Mouse (Mus musculus) stomach, embryonic 15.5 days (tissue): Measurements from ENCODE around the gene Rgs11. TPM values are rescaled to one million over a fixed set of nuclear protein-coding genes. Genes with fewer than 3 reads are reported as not detected.
A peak's percentile ranks its signal among the peaks of the same experiment; 100 is the strongest.

ENCODE experiments used
- ATAC-seq: fragments of 200-750 bp; cut with Nextera tagmentation; 2 replicates; pipeline ENCODE4 v1.8.0; 2017; ENCODE audit warnings: low read depth, moderate number of reproducible peaks, moderate TSS enrichment; ENCODE audit not compliant: insufficient read depth, low FRiP score
- H3K27ac ChIP-seq: fragments of 300-500 bp; sonication (generic); 2 replicates; pipeline ENCODE4 v1.5.1; 2015; ENCODE audit warnings: mild to moderate bottlenecking, inconsistent platforms
- H3K27me3 ChIP-seq: fragments of 300-500 bp; sonication (generic); replicated peaks from 2 replicates; pipeline ENCODE4 v1.6.1; 2015; ENCODE audit warnings: inconsistent platforms
- H3K36me3 ChIP-seq: fragments of 300-500 bp; sonication (generic); 2 replicates; pipeline ENCODE4 v1.6.1; 2015; ENCODE audit warnings: inconsistent platforms
- H3K4me1 ChIP-seq: fragments of 300-500 bp; sonication (generic); 2 replicates; pipeline ENCODE4 v1.6.1; 2015; ENCODE audit warnings: inconsistent platforms
- H3K4me2 ChIP-seq: fragments of 300-500 bp; sonication (generic); 2 replicates; pipeline ENCODE4 v1.6.1; 2015; ENCODE audit warnings: mild to moderate bottlenecking, inconsistent platforms
- H3K4me3 ChIP-seq: fragments of 300-500 bp; sonication (generic); replicated peaks from 2 replicates; pipeline ENCODE4 v1.5.1; 2015; ENCODE audit warnings: inconsistent platforms
- H3K9ac ChIP-seq: fragments of 300-500 bp; sonication (generic); 2 replicates; pipeline ENCODE4 v1.6.1; 2015; ENCODE audit warnings: inconsistent platforms
- H3K9me3 ChIP-seq: fragments of 300-500 bp; sonication (generic); 2 replicates; pipeline ENCODE4 v1.6.1; 2016; ENCODE audit warnings: inconsistent platforms
- WGBS: fragments of 180-500 bp; shearing (Covaris S2); methylation state at CpG from one replicate; pipeline ENCODE4 v1.1.7; 2015; 5-methylcytosine and 5-hydroxymethylcytosine counted together
- polyA plus RNA-seq: library from polyadenylated mRNA; unstranded; fragments of >200 nt; fragmentation: Nextera tagmentation; extraction: Ambion mirVana; gene quantifications from 2 replicates; pipeline ENCODE4 v1.2.1, GENCODE M21; 2015

Rgs11 gene
- polyA plus RNA-seq, 1 experiment from 2014 or later: 27.2 TPM

DNA sequence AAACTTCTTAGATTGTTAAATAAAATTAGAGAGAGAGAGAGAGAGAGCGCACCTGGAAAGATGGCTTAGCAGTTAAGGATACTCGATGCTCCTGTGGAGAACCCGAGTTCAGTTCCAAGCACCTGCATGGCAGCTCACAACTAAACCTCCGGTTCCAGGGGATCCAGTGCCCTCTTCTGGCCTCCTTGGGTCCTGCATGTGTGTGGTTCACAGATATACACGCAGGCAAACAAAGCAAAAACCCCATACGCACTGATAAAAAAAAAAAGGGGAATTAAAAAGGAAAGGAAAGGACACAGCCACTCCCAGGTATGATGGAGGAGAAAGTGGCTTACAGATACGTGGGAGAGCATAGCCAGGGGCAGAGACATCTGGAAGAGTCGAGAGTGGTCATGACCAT, 30.1 kb downstream of the Rgs11 start:
- no peaks in the 10 kb centered on the region; the same call in 1 of the 2 replicates for H3K4me1 ChIP-seq
- no peak for ATAC-seq
- 76% methylated on average over 8 of the region's 8 CpGs for WGBS
- H3K4me2 ChIP-seq: no peak overlapping the region
- no peaks in the 10 kb centered on the region for H3K27me3 ChIP-seq
- no peak overlapping the region for H3K4me3 ChIP-seq
- H3K36me3 ChIP-seq: no peaks in the 10 kb centered on the region
- H3K9me3 ChIP-seq: no peaks in the 10 kb centered on the region
- no peak overlapping the region for H3K9ac ChIP-seq
- H3K27ac ChIP-seq: no peak overlapping the region

- H3K9me3 ChIP-seq: no peaks in the 10 kb centered on the region
- H3K27ac ChIP-seq: no peak overlapping the region
- no peak for ATAC-seq
- H3K4me1 ChIP-seq: no peaks in the 10 kb centered on the region; the same call in 1 of the 2 replicates
- no peak overlapping the region for H3K4me2 ChIP-seq
- H3K27me3 ChIP-seq: no peaks in the 10 kb centered on the region
- no peak overlapping the region for H3K9ac ChIP-seq
- H3K36me3 ChIP-seq: no peaks in the 10 kb centered on the region
- 80% methylated on average over 8 of the region's 8 CpGs for WGBS
- no peak overlapping the region for H3K4me3 ChIP-seq
Measured at GRCm38 (mm10) chr17:26234386-26234785, 31.6 kb downstream of the Rgs11 start.

DNA sequence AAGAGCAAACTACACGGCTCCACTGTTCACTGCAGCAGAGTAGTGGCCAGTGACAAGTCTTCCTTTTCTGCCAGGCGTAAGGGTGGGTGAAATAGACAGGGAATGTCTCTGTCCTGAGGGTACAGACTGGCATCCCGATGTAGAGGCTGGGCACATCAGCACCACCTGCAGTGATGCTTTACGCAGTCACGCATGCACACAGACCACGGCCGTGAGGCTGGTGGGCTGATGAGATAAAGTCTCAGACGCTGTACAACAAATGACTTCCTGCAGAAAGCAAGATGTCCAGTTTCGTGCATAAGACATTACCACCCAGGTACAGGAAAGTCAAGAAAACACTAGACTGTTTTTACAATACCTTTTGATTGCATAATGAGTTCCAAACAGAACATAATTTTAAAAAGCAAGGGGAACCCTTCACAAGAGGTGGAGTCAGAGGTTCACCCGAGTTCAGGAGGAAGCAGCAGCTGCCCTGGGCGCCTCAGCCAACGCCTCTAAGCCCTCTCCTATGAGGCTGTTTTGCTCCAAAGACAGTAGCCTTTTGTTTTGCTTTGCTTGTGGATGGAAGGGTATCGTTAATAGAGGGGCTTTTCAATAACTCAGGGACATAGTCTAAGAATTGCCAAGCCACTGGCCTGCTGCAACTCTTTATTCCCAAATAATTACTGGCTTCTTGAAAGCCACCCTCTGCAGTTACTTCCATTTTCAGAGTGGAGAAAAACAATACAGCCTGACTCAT, 32.5 kb downstream of the Rgs11 start:
- 67% methylated on average over 13 of the region's 13 CpGs for WGBS
- Histone ChIP-seq H3K9me3 (no peaks in the 10 kb centered on the region), H3K4me2 (no peak overlapping the region), H3K4me1 (no peaks in the 10 kb centered on the region; the same call in 1 of the 2 replicates), H3K27ac (peak overlapping the region; percentile 64; the same call in 1 of the 2 replicates), H3K27me3 (no peaks in the 10 kb centered on the region), H3K4me3 (no peak overlapping the region), H3K36me3 (no peaks in the 10 kb centered on the region), H3K9ac (no peak overlapping the region)
- ATAC-seq: no peak

DNA sequence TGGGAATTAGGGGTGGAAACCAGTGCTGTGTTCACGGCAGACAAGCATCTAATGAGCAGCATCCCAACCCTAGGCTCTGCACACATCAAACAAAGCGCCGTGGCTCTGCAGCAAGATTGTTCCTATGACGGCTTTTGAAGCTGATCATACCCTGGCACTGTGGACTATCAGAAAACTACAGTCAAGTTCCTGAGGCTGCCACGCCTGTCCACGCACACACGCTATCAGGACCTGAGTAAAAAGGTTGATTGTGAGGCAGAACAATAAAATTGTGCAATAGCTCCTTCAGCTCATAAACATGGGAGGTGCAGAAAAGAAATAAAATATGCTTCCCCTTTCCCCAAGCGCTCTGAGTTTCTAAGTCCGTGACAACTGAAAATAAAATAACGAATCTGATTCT, 34.9 kb downstream of the Rgs11 start:
- no peaks in the 10 kb centered on the region for H3K9me3 ChIP-seq
- no peaks in the 10 kb centered on the region for H3K36me3 ChIP-seq
- H3K4me1 ChIP-seq: peaks cover 1% of the 10 kb centered on the region
- ATAC-seq: peak; percentile 67
- H3K27ac ChIP-seq: peak overlapping the region; percentile 13; the same call in 1 of the 2 replicates
- H3K4me3 ChIP-seq: no peak overlapping the region
- 67% methylated on average over 10 of the region's 10 CpGs for WGBS
- H3K27me3 ChIP-seq: no peaks in the 10 kb centered on the region
- H3K4me2 ChIP-seq: no peak overlapping the region
- no peak overlapping the region for H3K9ac ChIP-seq

DNA sequence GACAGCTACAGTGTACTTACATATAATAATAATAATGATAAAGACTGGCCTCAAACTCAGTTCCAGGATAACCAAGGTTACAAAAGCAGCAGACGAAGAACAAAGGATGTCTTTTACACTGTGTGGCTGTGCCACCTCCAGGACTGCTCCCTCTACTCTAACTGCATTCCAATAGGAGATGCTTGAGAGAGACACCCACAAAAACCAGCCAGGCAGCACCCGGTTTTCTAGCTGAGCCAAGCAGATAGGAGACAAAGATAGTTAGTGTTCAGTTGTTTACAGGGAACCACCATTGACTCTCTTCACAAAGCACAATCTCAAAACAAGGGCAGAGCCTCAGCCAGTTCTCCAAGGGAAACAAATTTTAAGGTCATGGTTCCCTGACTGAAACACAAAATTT, 36.8 kb downstream of the Rgs11 start:
- 63% methylated on average over 2 of the region's 2 CpGs for WGBS

DNA sequence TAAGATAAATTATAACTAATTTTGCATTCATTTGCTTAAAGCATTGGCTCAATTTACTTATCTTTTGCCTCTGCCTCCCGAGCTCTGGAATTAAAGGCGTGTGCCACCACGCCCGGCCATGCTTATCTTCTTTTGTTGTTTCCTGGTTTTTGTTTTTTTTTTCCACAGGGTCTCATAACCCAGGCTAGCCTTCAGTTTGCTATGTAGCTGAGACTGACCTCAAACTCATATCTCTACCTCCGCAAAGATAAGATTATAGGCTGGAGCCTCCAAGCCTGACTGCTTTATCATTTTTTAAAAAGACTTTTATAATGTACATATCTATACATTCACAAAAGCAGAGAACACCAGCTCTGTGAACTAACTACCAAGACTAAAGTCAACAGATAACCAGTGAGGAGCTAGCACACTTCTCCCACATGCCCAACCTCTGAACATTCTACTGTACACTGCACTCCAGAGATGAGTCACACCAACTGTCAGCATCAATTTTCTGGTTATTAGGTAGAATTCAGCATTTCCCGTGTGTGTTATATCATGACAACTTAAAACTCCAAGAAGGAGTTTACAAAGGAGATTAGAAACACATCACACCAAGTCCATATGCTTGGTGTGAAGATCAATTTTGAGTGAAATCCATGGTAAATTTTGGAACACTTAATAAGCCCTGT, 37.5 kb downstream of the Rgs11 start:
- no peak for ATAC-seq
- Histone ChIP-seq H3K9ac (no peak overlapping the region), H3K4me2 (no peak overlapping the region), H3K27ac (no peak overlapping the region), H3K36me3 (no peaks in the 10 kb centered on the region), H3K4me1 (peaks cover 9% of the 10 kb centered on the region), H3K27me3 (no peaks in the 10 kb centered on the region), H3K9me3 (no peaks in the 10 kb centered on the region), H3K4me3 (no peak overlapping the region)
- WGBS: 62% methylated on average over 6 of the region's 6 CpGs

More for the DNA sequence above, 36.8 kb downstream of the Rgs11 start:
- Histone ChIP-seq H3K36me3 (no peaks in the 10 kb centered on the region), H3K27ac (no peak overlapping the region; the same call in 1 of the 2 replicates), H3K9ac (no peak overlapping the region), H3K9me3 (no peaks in the 10 kb centered on the region), H3K27me3 (no peaks in the 10 kb centered on the region), H3K4me1 (peaks cover 9% of the 10 kb centered on the region), H3K4me3 (no peak overlapping the region), H3K4me2 (no peak overlapping the region)
- ATAC-seq: no peak

- Histone ChIP-seq H3K4me2 (no peak overlapping the region), H3K4me1 (peaks cover 9% of the 10 kb centered on the region), H3K4me3 (no peak overlapping the region), H3K27ac (no peak overlapping the region), H3K36me3 (no peaks in the 10 kb centered on the region), H3K9me3 (no peaks in the 10 kb centered on the region), H3K27me3 (no peaks in the 10 kb centered on the region), H3K9ac (no peak overlapping the region)
- 74% methylated on average over 6 of the region's 6 CpGs for WGBS
- no peak for ATAC-seq
Measured at GRCm38 (mm10) chr17:26240990-26241389, 38.2 kb downstream of the Rgs11 start.

- Histone ChIP-seq H3K36me3 (no peaks in the 10 kb centered on the region), H3K9ac (peak overlapping the region; percentile 68), H3K4me2 (peak overlapping the region; percentile 76), H3K27me3 (no peaks in the 10 kb centered on the region), H3K4me1 (peaks cover 9% of the 10 kb centered on the region; the same call in 1 of the 2 replicates), H3K9me3 (no peaks in the 10 kb centered on the region), H3K27ac (peak overlapping the region; percentile 84), H3K4me3 (peak overlapping the region; percentile 77)
- 1% methylated on average over 32 of the region's 32 CpGs for WGBS
- peak; percentile 71 for ATAC-seq
Measured at GRCm38 (mm10) chr17:26243471-26244100, 40.8 kb downstream of the Rgs11 start.

DNA sequence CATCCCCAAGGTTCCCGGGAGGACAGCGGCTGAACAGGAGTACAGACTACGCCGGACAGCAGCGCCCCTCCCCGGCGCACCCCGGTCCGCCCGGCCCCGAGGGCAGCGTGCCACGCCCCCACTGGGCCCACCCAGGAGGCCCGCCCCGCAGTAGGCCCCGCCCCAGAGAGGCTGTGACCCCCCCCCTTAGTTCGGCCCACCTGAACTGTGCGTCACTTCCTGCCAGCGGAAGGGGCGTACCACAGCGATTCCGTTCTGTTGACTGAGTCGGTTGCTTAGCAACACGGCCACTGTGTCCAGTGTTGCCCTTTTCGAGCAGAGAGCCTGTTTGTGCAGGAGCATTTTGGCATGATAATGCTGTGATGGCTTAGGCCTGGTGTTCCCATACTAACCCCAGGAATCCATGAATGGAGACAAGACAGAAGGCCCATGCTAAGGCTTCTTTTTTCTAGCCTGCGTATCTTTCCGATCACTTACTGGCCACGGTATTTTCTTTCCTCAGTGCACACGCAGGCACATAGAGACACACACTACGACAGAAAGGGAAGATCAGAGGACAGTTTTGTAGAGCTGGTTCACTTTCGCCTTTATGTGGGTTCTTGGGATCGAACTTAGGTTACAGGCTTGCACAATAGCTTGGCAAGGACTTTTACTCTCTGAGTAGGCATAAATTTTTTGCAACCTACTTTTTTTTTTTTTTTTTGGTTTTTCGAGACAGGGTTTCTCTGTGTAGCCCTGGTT, 41.5 kb downstream of the Rgs11 start, which contains the start of gene Fam234a:
TSS of gene Fam234a (minus strand) at position 142 of the 741 bp plus-strand sequence.
- Histone ChIP-seq H3K4me2 (peak within 1 kb of the TSS; percentile 76), H3K4me3 (peak within 1 kb of the TSS; percentile 77), H3K36me3 (no peaks in the 10 kb centered on the region), H3K27me3 (no peaks in the 10 kb centered on the region), H3K27ac (peak within 1 kb of the TSS; percentile 84), H3K9me3 (no peaks in the 10 kb centered on the region), H3K4me1 (peaks cover 9% of the 10 kb centered on the region; the same call in 1 of the 2 replicates), H3K9ac (peak within 1 kb of the TSS; percentile 68)
- ATAC-seq: peak; percentile 95
- 6% methylated on average over 33 of the region's 33 CpGs for WGBS

DNA sequence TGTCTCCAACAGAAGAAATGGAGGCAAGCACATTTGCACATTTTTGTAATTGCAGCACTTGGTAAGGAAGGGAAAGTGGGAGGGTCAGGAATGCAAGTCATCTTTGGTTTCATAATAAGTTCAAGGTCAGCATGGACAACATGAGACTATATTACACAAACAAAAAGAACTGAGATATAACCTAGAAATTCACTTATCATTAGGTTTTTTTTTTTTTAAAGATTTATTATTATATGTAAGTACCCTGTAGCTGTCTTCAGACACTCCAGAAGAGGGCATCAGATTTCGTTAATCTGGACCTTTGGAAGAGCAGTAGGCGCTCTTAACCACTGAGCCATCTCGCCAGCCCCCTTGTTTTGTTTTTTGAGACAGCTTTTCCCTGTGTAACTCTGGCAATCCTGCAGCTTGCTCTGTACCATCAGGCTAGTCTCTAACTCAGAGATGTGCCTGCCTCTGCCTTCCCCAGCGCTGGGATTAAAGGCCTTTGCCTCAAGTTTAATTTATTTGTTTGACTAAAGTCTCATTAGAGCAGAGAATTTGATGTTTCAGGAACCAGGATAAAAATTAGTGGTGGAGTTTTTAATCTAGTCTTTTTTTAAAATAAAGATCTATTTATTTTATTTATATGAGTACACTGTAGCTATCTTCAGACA, 49.3 kb downstream of the Rgs11 start:
- Histone ChIP-seq H3K9ac (no peak overlapping the region), H3K4me2 (peak overlapping the region; percentile 57), H3K4me1 (peaks cover 4% of the 10 kb centered on the region; the same call in 1 of the 2 replicates), H3K4me3 (peak overlapping the region; percentile 74), H3K36me3 (0 out of 2 replicates have a peak, but pooled peaks cover 3% of the 10 kb centered on the region), H3K9me3 (no peaks in the 10 kb centered on the region), H3K27me3 (no peaks in the 10 kb centered on the region), H3K27ac (peak overlapping the region; percentile 99)
- WGBS: 56% methylated on average over 4 of the region's 4 CpGs
- no peak for ATAC-seq
